ENCODE assay signal across 21 mouse cellular contexts in the genomic region with DNA sequence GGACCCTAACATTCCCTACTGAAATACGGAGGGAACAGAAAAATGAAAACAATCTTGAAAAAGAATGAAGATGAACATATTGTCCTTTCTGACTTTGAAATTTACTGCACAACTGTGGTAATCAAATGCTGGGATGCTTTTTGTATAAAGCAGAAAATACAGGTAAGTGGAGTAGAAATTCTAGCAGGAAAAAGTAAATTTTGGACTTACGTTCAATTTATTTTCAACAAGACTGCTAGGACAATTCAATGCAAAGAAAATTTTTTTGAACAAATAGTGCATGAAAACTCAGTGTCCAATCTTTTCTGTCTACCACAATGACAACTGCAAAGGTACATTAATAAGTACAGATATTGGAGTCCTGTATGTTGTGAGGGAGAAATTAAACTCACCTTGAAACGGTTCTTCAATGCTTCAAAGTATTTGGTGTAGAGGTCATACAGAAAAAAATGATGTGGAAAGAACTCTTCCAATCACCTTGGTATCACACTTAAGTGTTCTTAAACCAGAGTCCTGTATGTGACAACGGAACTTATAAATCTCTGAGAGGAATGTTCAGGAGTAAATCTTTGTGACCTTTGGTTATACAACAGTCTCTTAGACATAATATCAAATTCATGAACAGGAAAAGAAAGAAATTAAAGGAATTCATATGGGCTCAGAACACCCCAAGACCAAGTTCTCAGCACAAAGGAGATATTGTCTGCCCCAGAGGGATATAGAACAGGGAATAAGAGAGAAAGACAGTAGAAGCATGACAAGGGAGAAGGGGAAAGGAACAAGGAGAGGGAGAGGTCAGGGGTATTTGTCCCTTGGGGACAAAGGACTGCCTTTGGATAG. TPM values are rescaled to one million over a fixed set of nuclear protein-coding genes. Genes with fewer than 3 reads are reported as not detected.
DNase-seq lines count a peak whose midpoint lies in the region; ATAC-seq lines count a peak whose summit lies in the region.
"Had no signal": no experiment of that assay in that cellular context is flagged by ENCODE, and none has a peak within 500 bp of the region (broad histone marks: within the 10 kb centered on the region; RNA-seq: fewer than 3 reads in every experiment).

No protein-coding gene starts in this region.

- no peak overlapping the region for H3K9ac ChIP-seq in heart, embryonic 11.5 days (ENCODE audit: low read depth, low read length)

- no peaks in the 10 kb centered on the region for H3K36me3 ChIP-seq in heart, embryonic 11.5 days (ENCODE audit: control insufficient read depth, insufficient read depth, low read length)
- H3K36me3 ChIP-seq: G1E had no signal

- DNase-seq in 3T3-L1 (ENCODE audit: low read depth, low spot score), result peak; percentile 96
- DNase-seq in adipocyte (ENCODE audit: low spot score), result peak; percentile 98
- no peak for DNase-seq in ovary, postnatal 36 days (ENCODE audit: low spot score)
- DNase-seq: adrenal gland, adult 2 months; adrenal gland, adult 8-10 months; adrenal gland, postnatal 10 days; adrenal gland, postnatal 14 days; adrenal gland, postnatal 25 days; adrenal gland, postnatal 36 days; B cell, adult 2 months; cerebellum, adult 11 months; cerebellum, adult 11-12 months; cerebellum, adult 18-20 months; cerebellum, adult 2 months; cerebellum, adult 8-10 months had no signal

- 83% methylated on average over 4 of the region's 4 CpGs for WGBS in heart, embryonic 11.5 days (ENCODE audit: insufficient replicate concordance)

- no peaks in the 10 kb centered on the region for H3K9me3 ChIP-seq in heart, embryonic 11.5 days (replicated peaks; ENCODE audit: control insufficient read depth, low read length)

- no peak for ATAC-seq in heart, embryonic 11.5 days (replicated peaks; ENCODE audit: insufficient number of reproducible peaks, low FRiP score, low TSS enrichment)
- ATAC-seq: activated CD4-positive, CD25-positive, alpha-beta regulatory T cell, adult 4 months; CD4-positive, CD25-positive, alpha-beta regulatory T cell, adult 4 months; Patski had no signal

- no peak overlapping the region for H3K4me2 ChIP-seq in heart, embryonic 11.5 days

- no peaks in the 10 kb centered on the region for H3K4me1 ChIP-seq in heart, embryonic 11.5 days (ENCODE audit: control insufficient read depth, insufficient read depth, low read length)

- H3K4me3 ChIP-seq in heart, embryonic 11.5 days (ENCODE audit: low read depth, low read length), result no peak overlapping the region

- H3K27ac ChIP-seq in heart, embryonic 11.5 days (ENCODE audit: low read depth, low read length), result no peak overlapping the region

- H3K27me3 ChIP-seq in heart, embryonic 11.5 days (ENCODE audit: control insufficient read depth, insufficient read depth, low read length), result no peaks in the 10 kb centered on the region
- H3K27me3 ChIP-seq: CH12.LX, Patski had no signal

RNA-seq across cellular contexts. Expression of a gene that starts 26.6 kb away (rescaled TPM):
- polyA plus RNA-seq in heart, embryonic 11.5 days (2014; fragmentation: Nextera tagmentation; extraction: Ambion mirVana), result 1.4 and 2.6 TPM in 2 replicates
- polyA plus RNA-seq: activated CD4-positive, CD25-positive, alpha-beta regulatory T cell, adult 4 months; CD4-positive, CD25-positive, alpha-beta regulatory T cell, adult 4 months; G1E had no signal
